Mouse (Mus musculus) left cerebral cortex, adult 6 months (tissue): ENCODE data around the gene Olfr322. TPM values are rescaled to one million over a fixed set of nuclear protein-coding genes. Genes with fewer than 3 reads are reported as not detected.

Experiments used
- long read RNA-seq, 2 experiments: library from polyadenylated mRNA; unstranded; transcript quantifications; one replicate each; pipeline ENCODE4 v2.0.0; 2019 to 2020
- polyA plus RNA-seq: library from polyadenylated mRNA; unstranded; fragments of <200 nt; fragmentation: Nextera tagmentation; gene quantifications from 2 replicates; pipeline ENCODE4 v1.2.3, GENCODE M21; 2021

The Olfr322 gene
- polyA plus RNA-seq = not detected in 2 replicates
- long read RNA-seq, experiment 1 = 0 reads
- long read RNA-seq, experiment 2 = 0 reads

DNA sequence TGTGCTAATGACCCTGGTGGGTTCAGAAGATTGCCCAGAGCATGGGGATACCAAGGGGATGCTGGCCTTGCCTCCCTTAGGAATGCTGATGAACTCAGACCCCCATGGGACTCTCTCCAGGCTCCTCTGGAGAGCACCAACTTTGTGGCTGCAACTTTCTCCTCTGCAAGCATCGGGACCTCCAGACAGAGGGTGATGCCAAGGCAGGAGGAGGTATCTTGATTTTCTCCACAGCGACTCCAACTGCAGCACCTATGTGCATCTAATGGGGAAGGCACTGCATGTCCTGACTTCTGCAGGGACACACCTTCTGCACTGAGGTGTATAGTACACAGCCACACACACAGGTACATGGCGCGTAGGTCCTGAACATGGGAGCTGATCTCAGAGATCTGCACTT, at the start of gene Olfr322:
Gene Olfr322, plus strand, starts transcription at position 187 of the 400 bp plus-strand sequence.

DNA sequence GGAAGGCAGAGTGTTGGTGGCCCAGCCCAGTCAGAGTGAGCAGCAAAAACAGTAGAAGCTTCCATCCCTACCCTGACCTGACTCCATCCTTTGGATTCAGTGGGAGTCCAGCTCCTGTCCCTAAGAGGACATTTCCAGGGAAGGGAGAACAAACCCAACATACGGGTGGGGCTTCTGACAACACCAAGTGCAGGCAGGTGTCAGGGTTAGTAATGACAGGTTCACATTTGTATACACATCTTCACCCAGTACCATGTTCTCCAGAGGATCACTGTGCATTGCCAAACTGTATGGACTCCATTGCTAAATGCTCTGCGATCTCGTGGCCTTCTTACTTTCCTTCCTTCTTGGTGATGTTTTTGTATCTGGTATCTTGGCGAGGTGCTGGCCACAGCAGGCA, 42.6 kb upstream of the Olfr322 start, which contains the start of gene 2210407C18Rik:
Gene 2210407C18Rik, minus strand, starts transcription at position 101 of the 400 bp plus-strand sequence.

DNA sequence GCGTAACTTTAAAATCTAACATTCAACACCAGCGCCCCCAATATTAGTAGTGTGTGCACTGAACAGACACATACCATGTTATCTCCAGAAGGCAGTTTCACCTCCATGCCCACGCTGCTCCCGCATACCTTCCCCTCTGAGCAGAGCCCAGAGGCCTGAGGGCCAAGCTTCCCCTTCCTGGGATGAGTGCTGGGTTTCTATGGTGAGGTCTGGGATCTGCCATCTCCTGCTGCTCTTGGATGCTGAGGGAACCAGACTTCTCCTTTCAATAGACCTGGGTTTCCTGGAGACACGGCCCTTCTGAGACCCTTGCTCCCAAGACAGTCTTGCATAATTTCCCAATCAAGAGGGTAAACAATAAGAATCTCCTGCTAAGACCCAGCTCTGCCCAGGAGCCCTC, 28.2 kb upstream of the Olfr322 start, which contains the start of gene Olfr323:
Gene Olfr323, minus strand, starts transcription at position 101 of the 400 bp plus-strand sequence.

DNA sequence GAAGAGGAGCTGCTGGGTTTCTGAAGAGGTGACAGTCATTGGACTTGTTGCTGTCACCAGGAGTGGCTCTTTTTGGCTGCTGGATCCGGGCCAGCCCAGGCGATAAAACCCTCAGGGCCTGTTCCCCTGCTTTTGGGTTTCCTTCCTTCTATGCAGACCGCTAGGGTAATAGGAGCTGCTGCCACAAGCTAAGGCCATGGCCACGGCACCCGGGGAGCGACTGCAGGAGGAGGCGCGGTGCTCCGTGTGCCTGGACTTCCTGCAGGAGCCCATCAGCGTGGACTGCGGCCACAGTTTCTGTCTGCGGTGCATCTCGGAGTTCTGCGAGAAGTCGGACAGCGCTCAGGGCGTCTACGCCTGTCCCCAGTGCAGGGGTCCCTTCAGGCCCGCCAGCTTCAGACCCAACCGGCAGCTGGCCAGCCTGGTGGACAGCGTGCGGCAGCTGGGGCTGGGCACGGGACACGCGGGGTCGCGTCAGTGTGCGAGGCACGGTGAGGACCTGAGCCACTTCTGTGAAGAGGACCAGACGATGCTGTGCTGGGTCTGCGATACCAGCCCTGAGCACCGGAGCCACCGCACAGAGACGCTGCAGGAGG, 18.2 kb upstream of the Olfr322 start, which contains the start of gene Trim58:
Gene Trim58, plus strand, starts transcription at position 194 of the 596 bp plus-strand sequence.

DNA sequence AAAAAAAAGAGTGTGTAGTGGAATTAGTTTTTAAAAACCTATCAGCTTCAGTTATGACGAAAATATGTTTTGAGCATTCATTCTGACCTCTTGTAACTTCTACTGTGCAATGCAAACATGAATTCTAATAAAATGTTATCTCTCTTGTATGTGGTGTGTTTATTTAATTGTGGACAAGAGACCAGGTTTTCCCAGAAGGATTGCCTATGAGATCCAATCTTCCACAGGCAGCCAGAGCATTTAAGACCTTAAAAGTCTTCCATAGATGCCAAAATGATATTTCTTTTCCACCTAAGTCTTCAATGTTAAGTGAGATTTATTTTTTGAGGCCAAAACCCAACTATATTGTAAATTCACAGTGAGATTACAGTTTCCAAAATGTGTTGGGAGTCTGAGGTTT, 22.2 kb downstream of the Olfr322 start, which contains the start of gene Olfr320:
Gene Olfr320, plus strand, starts transcription at position 301 of the 400 bp plus-strand sequence.

DNA sequence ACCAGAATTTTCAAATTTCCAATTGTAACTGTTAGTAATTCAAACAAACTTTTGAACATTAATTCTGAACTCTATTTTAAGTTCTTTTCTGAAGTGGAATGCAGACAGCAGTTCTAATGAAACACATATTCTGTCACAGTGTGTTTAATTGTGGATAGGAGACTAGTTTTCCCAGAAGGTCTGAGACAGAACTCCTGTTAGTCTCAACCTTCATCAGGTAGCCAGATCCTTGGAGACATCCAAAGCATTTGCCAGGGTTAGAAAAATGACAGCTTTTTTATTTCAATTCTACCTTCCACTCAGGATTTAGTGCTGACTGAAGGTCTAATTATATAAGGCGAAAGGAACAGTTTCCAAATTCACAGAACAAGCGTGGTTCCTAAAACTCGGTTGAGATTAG, 40.3 kb downstream of the Olfr322 start, which contains the start of gene Olfr319:
Gene Olfr319, plus strand, starts transcription at position 301 of the 400 bp plus-strand sequence.

Other genes with a start within 250 kb of the Olfr322 start
- gene 1810065E05Rik, start 237.7 kb upstream of the Olfr322 start, polyA plus RNA-seq = not detected in 2 replicates
- gene Gm12253, start 226.2 kb upstream of the Olfr322 start, polyA plus RNA-seq = not detected in 2 replicates
- gene Lypd9, start 205.9 kb upstream of the Olfr322 start, polyA plus RNA-seq = not detected in 2 replicates
- gene Olfr30, start 196.5 kb upstream of the Olfr322 start, polyA plus RNA-seq = not detected in 2 replicates
- gene Olfr332, start 166.2 kb upstream of the Olfr322 start, polyA plus RNA-seq = not detected in 2 replicates
- gene Olfr331, start 156.2 kb upstream of the Olfr322 start, polyA plus RNA-seq = not detected in 2 replicates
- gene Olfr330, start 123.9 kb upstream of the Olfr322 start, polyA plus RNA-seq = not detected in 2 replicates
- not detected in 2 replicates for gene Olfr329-ps, start 112.4 kb upstream of the Olfr322 start, polyA plus RNA-seq
- gene Olfr328, start 103.1 kb upstream of the Olfr322 start, polyA plus RNA-seq = not detected in 2 replicates
- not detected in 2 replicates for gene Olfr224, start 88.2 kb upstream of the Olfr322 start, polyA plus RNA-seq
- not detected in 2 replicates for gene Olfr325, start 81.1 kb upstream of the Olfr322 start, polyA plus RNA-seq
- not detected in 2 replicates for gene Olfr324, start 63.7 kb upstream of the Olfr322 start, polyA plus RNA-seq
- gene 2210407C18Rik, start 42.7 kb upstream of the Olfr322 start, polyA plus RNA-seq = not detected in 2 replicates
- not detected in 2 replicates for gene Olfr323, start 28.3 kb upstream of the Olfr322 start, polyA plus RNA-seq
- gene Trim58, start 18.3 kb upstream of the Olfr322 start, polyA plus RNA-seq = not detected in 2 replicates
- gene Olfr320, start 22.3 kb downstream of the Olfr322 start, polyA plus RNA-seq = not detected in 2 replicates
- gene Olfr319, start 40.4 kb downstream of the Olfr322 start, polyA plus RNA-seq = not detected in 2 replicates
- not detected in 2 replicates for gene Olfr318, start 65.2 kb downstream of the Olfr322 start, polyA plus RNA-seq
- gene Olfr317, start 80.4 kb downstream of the Olfr322 start, polyA plus RNA-seq = not detected in 2 replicates
- 1.1 and 2.0 TPM in 2 replicates for gene Olfr316, start 94.0 kb downstream of the Olfr322 start, polyA plus RNA-seq
- not detected in 2 replicates for gene Olfr315, start 114.4 kb downstream of the Olfr322 start, polyA plus RNA-seq
- gene Olfr314, start 124.2 kb downstream of the Olfr322 start, polyA plus RNA-seq = not detected in 2 replicates
- gene Fam183b, start 143.2 kb downstream of the Olfr322 start, polyA plus RNA-seq = 9.7 and 11.3 TPM in 2 replicates
- gene Olfr313, start 156.2 kb downstream of the Olfr322 start, polyA plus RNA-seq = not detected in 2 replicates
- gene Olfr312, start 170.5 kb downstream of the Olfr322 start, polyA plus RNA-seq = not detected in 2 replicates
- gene Olfr311, start 180.5 kb downstream of the Olfr322 start, polyA plus RNA-seq = 0.11 TPM in 1 of 2 replicates, not detected in the other
- 4.2 and 5.8 TPM in 2 replicates for gene Gm12258, start 188.4 kb downstream of the Olfr322 start, polyA plus RNA-seq
- gene 2810021J22Rik, start 208.4 kb downstream of the Olfr322 start, polyA plus RNA-seq = 2.5 and 5.9 TPM in 2 replicates
- gene Zfp39, start 245.4 kb downstream of the Olfr322 start, polyA plus RNA-seq = 5.0 and 6.9 TPM in 2 replicates